Mouse (Mus musculus) lung, embryonic 14.5 days (tissue): ENCODE measurements around the gene Madcam1. TPM values are rescaled to one million over a fixed set of nuclear protein-coding genes. Genes with fewer than 3 reads are reported as not detected.

Experiments
- ATAC-seq: fragments of 200-750 bp; cut with Nextera tagmentation; 2 replicates; pipeline ENCODE4 v1.8.0; 2017; ENCODE audit warnings: mild to moderate bottlenecking, moderate TSS enrichment, moderate library complexity; ENCODE audit not compliant: insufficient read depth
- DNase-seq: peaks from one replicate; pipeline ENCODE4 v3.0.0-alpha.2; 2015
- H3K27ac ChIP-seq: fragments of 300-500 bp; sonication (generic); 2 replicates; pipeline ENCODE4 v1.5.1; 2014; ENCODE audit warnings: low read depth, mild to moderate bottlenecking, moderate library complexity
- H3K27me3 ChIP-seq: fragments of 300-500 bp; sonication (generic); 2 replicates; pipeline ENCODE4 v1.6.1; 2014; ENCODE audit warnings: low read length, control low read depth; ENCODE audit not compliant: insufficient read depth
- H3K36me3 ChIP-seq: fragments of 300-500 bp; sonication (generic); 2 replicates; pipeline ENCODE4 v1.6.1; 2014; ENCODE audit warnings: control low read depth; ENCODE audit not compliant: insufficient read depth
- H3K4me1 ChIP-seq: fragments of 300-500 bp; sonication (generic); 2 replicates; pipeline ENCODE4 v1.6.1; 2014; ENCODE audit warnings: antibody characterized with exemption, control low read depth; ENCODE audit not compliant: insufficient read depth
- H3K4me2 ChIP-seq: fragments of 300-500 bp; sonication (generic); 2 replicates; pipeline ENCODE4 v1.6.1; 2014; ENCODE audit warnings: mild to moderate bottlenecking
- H3K4me3 ChIP-seq: fragments of 300-500 bp; sonication (generic); 2 replicates; pipeline ENCODE4 v1.5.1; 2014; ENCODE audit warnings: low read depth, low read length
- H3K9ac ChIP-seq: fragments of 300-500 bp; sonication (generic); 2 replicates; pipeline ENCODE4 v1.6.1; 2014
- H3K9me3 ChIP-seq: fragments of 300-500 bp; sonication (generic); 2 replicates; pipeline ENCODE4 v1.6.1; 2016; ENCODE audit warnings: low read depth, low read length, control low read depth
- CTCF ChIP-seq: IDR thresholded peaks from 2 replicates; pipeline ENCODE4 v1.5.1; 2016; ENCODE audit warnings: antibody characterized with exemption, low read depth
- WGBS: fragments of 180-500 bp; shearing (Covaris S2); extraction: QIAGEN DNeasy Blood & Tissue Kit; methylation state at CpG from one replicate; pipeline ENCODE4 v1.1.7; 2014; 5-methylcytosine and 5-hydroxymethylcytosine counted together
- polyA plus RNA-seq: library from polyadenylated mRNA; unstranded; fragments of >200 nt; fragmentation: Nextera tagmentation; extraction: Ambion mirVana; gene quantifications from 2 replicates; pipeline ENCODE4 v1.2.1, GENCODE M21; 2014

The Madcam1 gene
- polyA plus RNA-seq, 1 experiment from 2014 or later, result 1.2 TPM

- Histone ChIP-seq H3K27me3 (no peaks in the 10 kb centered on the region), H3K36me3 (peaks cover 38% of the 10 kb centered on the region), H3K4me3 (peak overlapping the region; percentile 81), H3K9ac (peak overlapping the region; percentile 94), H3K4me1 (peaks cover 9% of the 10 kb centered on the region), H3K9me3 (no peaks in the 10 kb centered on the region), H3K4me2 (peak overlapping the region; percentile 77), H3K27ac (peak overlapping the region; percentile 88)
- no peak for DNase-seq
- no peak for TF ChIP-seq CTCF
- ATAC-seq, result no peak
- WGBS, result 2% methylated on average over 10 of the region's 10 CpGs
These were observed 40.6 kb downstream of the Madcam1 start for GRCm38 (mm10) chr10:79704970-79705360.

- Histone ChIP-seq H3K9ac (peak overlapping the region; percentile 94), H3K27me3 (no peaks in the 10 kb centered on the region), H3K27ac (peak overlapping the region; percentile 30; the same call in 1 of the 2 replicates), H3K4me1 (peaks cover 8% of the 10 kb centered on the region), H3K4me3 (peak overlapping the region; percentile 81), H3K4me2 (peak overlapping the region; percentile 77), H3K36me3 (peaks cover 48% of the 10 kb centered on the region), H3K9me3 (no peaks in the 10 kb centered on the region)
- DNase-seq (no peak), ATAC-seq (no peak)
- TF ChIP-seq CTCF, result no peak
- 67% methylated on average over 5 of the region's 5 CpGs for WGBS
These were observed 41.6 kb downstream of the Madcam1 start for GRCm38 (mm10) chr10:79705951-79706350.

GRCm38 (mm10) chr10:79706406-79707094, 42.2 kb downstream of the Madcam1 start:
- H3K4me1 ChIP-seq, result peaks cover 6% of the 10 kb centered on the region
- no peak overlapping the region; the same call in 1 of the 2 replicates for H3K27ac ChIP-seq
- H3K9ac ChIP-seq, result peak overlapping the region; percentile 94

GRCm38 (mm10) chr10:79707162-79707561, 42.8 kb downstream of the Madcam1 start:
- H3K4me1 ChIP-seq, result peaks cover 6% of the 10 kb centered on the region
- ATAC-seq (no peak), DNase-seq (no peak)
- H3K4me2 ChIP-seq, result peak overlapping the region; percentile 77
- no peak for TF ChIP-seq CTCF
- no peaks in the 10 kb centered on the region for H3K27me3 ChIP-seq
- peaks cover 60% of the 10 kb centered on the region for H3K36me3 ChIP-seq
- no peak overlapping the region for H3K27ac ChIP-seq
- WGBS, result 75% methylated on average over 1 of the region's 1 CpGs
- H3K9me3 ChIP-seq, result no peaks in the 10 kb centered on the region
- H3K4me3 ChIP-seq, result peak overlapping the region; percentile 81; the same call in 1 of the 2 replicates
- no peak overlapping the region for H3K9ac ChIP-seq

More at GRCm38 (mm10) chr10:79706406-79707094, 42.2 kb downstream of the Madcam1 start:
- TF ChIP-seq CTCF, result no peak
- peak overlapping the region; percentile 77 for H3K4me2 ChIP-seq
- H3K4me3 ChIP-seq, result peak overlapping the region; percentile 81
- H3K9me3 ChIP-seq, result no peaks in the 10 kb centered on the region
- H3K27me3 ChIP-seq, result no peaks in the 10 kb centered on the region
- H3K36me3 ChIP-seq, result peaks cover 54% of the 10 kb centered on the region
- WGBS, result 73% methylated on average over 5 of the region's 5 CpGs
- ATAC-seq (no peak), DNase-seq (no peak)

- Histone ChIP-seq H3K36me3 (peaks cover 62% of the 10 kb centered on the region), H3K4me1 (peaks cover 6% of the 10 kb centered on the region), H3K4me3 (no peak overlapping the region), H3K4me2 (peak overlapping the region; percentile 77), H3K27me3 (no peaks in the 10 kb centered on the region), H3K9me3 (no peaks in the 10 kb centered on the region), H3K27ac (no peak overlapping the region), H3K9ac (no peak overlapping the region)
- DNase-seq (no peak), ATAC-seq (no peak)
- no peak for TF ChIP-seq CTCF
- 47% methylated on average over 4 of the region's 4 CpGs for WGBS
These were observed 43.4 kb downstream of the Madcam1 start for GRCm38 (mm10) chr10:79707759-79708158.

GRCm38 (mm10) chr10:79708668-79709067, 44.3 kb downstream of the Madcam1 start:
- 83% methylated on average over 21 of the region's 21 CpGs for WGBS
- Histone ChIP-seq H3K36me3 (peaks cover 62% of the 10 kb centered on the region), H3K4me3 (no peak overlapping the region), H3K9ac (no peak overlapping the region), H3K9me3 (no peaks in the 10 kb centered on the region), H3K4me2 (0 out of 2 replicates have a peak overlapping the region, but pooled peaks have one; percentile 1), H3K27me3 (no peaks in the 10 kb centered on the region), H3K4me1 (peaks cover 6% of the 10 kb centered on the region), H3K27ac (no peak overlapping the region)
- no peak for ATAC-seq
- no peak for DNase-seq
- no peak for TF ChIP-seq CTCF

- no peak for TF ChIP-seq CTCF
- Histone ChIP-seq H3K36me3 (peaks cover 62% of the 10 kb centered on the region), H3K27ac (no peak overlapping the region), H3K4me3 (no peak overlapping the region), H3K9ac (peak overlapping the region; percentile 22; the same call in 1 of the 2 replicates), H3K9me3 (no peaks in the 10 kb centered on the region), H3K27me3 (no peaks in the 10 kb centered on the region), H3K4me2 (no peak overlapping the region), H3K4me1 (peaks cover 6% of the 10 kb centered on the region)
- DNase-seq (no peak), ATAC-seq (no peak)
- 48% methylated on average over 7 of the region's 7 CpGs for WGBS
These were observed 44.9 kb downstream of the Madcam1 start for GRCm38 (mm10) chr10:79709307-79709706.
